Mouse (Mus musculus) hindlimb bud, embryonic 11.5 days (tissue): ENCODE data around the gene Lrriq3.
A peak's percentile ranks its signal among the peaks of the same experiment; 100 is the strongest.

ENCODE experiments used
- DNase-seq: peaks from one replicate; pipeline ENCODE4 v3.0.0-alpha.2; 2012; ENCODE audit warnings: low read depth, low spot score; ENCODE audit errors: extremely low spot score

Gene Lrriq3

GRCm38 (mm10) chr3:155093116-155093956, at the start of gene Lrriq3, which contains the start of gene Fpgt:
Gene Lrriq3 (plus strand): TSS chr3:155093434.
Gene Fpgt (minus strand): TSS chr3:155093403.
- DNase-seq: peak; percentile 73

DNA sequence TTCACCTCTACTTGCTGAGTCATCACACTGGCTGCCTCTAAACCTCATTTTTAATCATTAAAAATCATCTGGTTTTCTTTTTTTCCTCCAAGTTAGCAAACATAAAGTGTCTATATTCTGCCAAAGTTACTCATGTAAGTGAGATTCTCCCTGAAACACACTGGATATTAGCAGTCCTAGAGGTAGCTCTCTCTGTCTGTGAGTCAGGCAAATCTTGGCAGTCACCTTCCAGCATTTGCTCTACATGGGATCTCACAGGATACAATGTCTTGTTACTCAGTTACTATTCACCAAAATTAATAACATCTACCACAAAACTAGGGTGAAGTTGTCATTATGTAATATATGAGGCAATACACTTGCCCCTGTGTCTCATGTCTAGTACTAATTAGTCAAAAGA, 41.2 kb upstream of the Lrriq3 start:
- no peak for DNase-seq

- DNase-seq: no peak
Measured at GRCm38 (mm10) chr3:155053189-155053588, 40.0 kb upstream of the Lrriq3 start.

- no peak for DNase-seq
Measured at GRCm38 (mm10) chr3:155055231-155055916, 37.9 kb upstream of the Lrriq3 start, which contains the start of gene Tnni3k. Gene Tnni3k (minus strand): TSS chr3:155055407.

DNA sequence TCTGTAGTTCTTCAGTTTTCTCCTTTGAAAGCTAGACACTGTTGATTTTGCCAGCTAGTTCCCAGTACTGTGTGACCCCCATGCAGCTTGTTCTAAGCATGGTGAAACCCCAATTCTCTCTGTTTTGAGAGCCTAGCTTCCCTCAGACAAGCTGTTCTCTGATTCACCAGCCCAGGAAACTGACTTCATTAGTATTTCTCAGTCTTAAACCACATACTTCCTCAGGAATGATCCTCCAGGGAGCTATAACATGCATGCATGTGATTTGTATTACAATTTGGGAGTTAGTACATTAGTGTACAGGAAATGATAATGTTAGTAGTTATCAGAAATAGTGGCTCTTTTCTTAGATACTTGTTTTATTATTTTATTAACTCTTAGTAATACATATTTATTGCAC, 36.6 kb upstream of the Lrriq3 start:
- DNase-seq: no peak

DNA sequence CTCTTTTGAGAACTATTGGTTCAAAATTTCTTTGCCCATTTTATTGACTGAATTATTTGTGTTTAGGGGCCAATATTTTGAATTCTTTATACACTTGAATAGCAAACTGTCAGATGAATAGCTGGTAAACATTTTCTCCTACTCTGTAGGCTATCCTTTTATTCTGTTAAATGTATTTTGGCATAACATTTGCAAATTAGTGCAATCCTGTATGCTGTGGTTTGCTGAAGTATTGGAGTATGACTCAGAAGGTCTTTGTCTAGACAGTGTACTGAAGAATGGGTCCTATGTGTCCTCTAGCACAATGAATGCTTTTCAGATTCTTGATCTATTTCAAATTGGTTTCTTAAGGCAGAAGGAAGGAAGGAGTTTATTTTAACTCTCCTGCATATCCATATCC, 35.7 kb upstream of the Lrriq3 start:
- DNase-seq: no peak

- no peak for DNase-seq
Measured at GRCm38 (mm10) chr3:155058800-155059448, 34.3 kb upstream of the Lrriq3 start.

DNA sequence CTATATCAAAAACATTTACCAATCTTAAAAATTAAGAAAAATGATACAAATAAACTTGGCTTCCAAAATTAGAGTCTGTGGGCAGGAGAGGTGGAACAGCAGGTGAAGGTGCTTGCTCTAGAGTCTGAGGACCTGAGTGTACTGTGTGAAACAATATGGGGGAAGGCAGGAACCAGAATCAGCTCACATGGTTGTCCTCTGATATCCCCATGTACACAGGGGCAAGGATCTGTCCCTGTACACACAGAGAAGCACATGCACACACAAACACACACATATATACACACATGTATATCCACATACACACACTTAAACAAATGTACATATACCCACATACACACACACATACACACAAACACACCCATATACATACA, 33.8 kb upstream of the Lrriq3 start:
- DNase-seq: no peak

GRCm38 (mm10) chr3:155077908-155078307, 15.3 kb upstream of the Lrriq3 start:
- DNase-seq: no peak

- DNase-seq: no peak
Measured at GRCm38 (mm10) chr3:155092081-155092480, 1.2 kb upstream of the Lrriq3 start.

GRCm38 (mm10) chr3:155099266-155099665, 6.0 kb downstream of the Lrriq3 start:
- no peak for DNase-seq

GRCm38 (mm10) chr3:155105957-155106356, 12.7 kb downstream of the Lrriq3 start:
- DNase-seq: no peak

- no peak for DNase-seq
Measured at GRCm38 (mm10) chr3:155137737-155138136, 44.5 kb downstream of the Lrriq3 start.

DNA sequence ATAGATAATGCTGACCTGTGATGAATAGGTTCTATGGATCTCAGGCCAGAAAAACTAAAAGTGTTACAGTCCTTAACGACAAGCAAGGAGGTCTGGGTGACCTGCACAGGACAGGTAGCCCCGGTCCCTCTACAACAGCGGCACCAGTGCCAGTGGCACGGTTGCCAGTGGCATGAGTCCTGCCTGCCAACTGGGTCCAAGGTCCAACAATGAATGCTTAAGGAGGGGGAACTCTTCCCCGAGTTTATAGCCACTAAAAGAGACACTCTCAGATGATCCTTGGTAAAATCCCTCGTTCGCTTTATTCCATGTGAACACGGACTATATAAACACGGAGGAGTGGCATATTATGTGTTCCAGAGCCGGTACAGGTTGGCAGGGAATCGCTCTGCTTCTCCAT, 47.8 kb downstream of the Lrriq3 start:
- DNase-seq: no peak

- no peak for DNase-seq
Measured at GRCm38 (mm10) chr3:155144368-155144767, 51.1 kb downstream of the Lrriq3 start.

- no peak for DNase-seq
Measured at GRCm38 (mm10) chr3:155161842-155162241, 68.6 kb downstream of the Lrriq3 start.

DNA sequence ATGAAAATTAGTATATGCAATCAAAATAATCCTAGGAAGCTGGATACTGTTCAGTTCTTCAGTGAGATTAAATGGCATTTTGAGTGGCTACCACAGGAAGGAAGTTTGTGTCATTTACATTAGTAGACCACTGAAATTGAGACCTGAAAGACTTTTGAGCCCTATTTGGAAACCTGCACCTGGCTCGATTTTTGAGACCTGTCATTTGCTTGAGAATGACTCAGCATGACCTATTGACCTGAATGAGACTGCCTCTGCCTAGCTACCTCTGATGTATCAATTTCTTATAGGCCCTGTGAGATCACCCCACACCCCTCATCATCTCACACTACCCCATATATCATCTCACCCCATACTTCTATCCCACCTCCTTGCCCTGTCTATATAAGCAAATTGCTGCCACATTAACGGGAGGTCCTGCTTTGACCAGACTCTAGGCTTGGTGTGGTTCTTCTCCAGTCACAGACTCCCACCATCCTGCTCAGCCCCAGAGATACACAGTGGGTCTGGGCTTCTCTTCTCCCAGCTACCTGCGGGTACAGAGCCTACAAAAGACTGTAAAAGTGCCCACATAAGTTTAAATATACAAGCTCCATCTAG, 87.2 kb downstream of the Lrriq3 start:
- no peak for DNase-seq

- DNase-seq: no peak
Measured at GRCm38 (mm10) chr3:155186456-155186855, 93.2 kb downstream of the Lrriq3 start.

GRCm38 (mm10) chr3:155188857-155189256, 95.6 kb downstream of the Lrriq3 start:
- no peak for DNase-seq

DNA sequence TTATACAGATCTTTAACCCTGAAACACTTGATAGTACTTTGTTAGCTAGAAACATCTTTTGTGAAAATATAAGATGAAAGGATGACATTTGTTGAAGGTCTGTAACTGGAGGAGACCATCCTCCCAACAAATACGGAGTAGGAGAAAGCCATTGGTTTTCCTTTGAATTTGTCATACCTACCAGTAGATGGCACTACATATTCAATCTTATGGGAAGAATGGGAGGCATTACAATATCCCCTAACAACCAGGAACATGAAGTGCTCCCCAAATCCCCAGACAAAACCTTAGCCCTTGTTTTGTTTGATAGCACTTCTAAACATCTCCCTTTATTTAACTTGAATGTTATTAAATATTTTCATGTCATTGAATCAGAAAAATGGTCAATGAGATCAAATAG, 141.7 kb downstream of the Lrriq3 start:
- DNase-seq: no peak

GRCm38 (mm10) chr3:155235502-155235901, 142.3 kb downstream of the Lrriq3 start:
- DNase-seq: no peak
